27 mouse cellular contexts compared by ENCODE assay signal in genomic region chr4:127750781-127751180, GRCm38 (mm10).
DNase-seq lines count a peak whose midpoint lies in the region; ATAC-seq lines count a peak whose summit lies in the region.
"Had no signal": no experiment of that assay in that cellular context is flagged by ENCODE, and none has a peak within 500 bp of the region (broad histone marks: within the 10 kb centered on the region; RNA-seq: fewer than 3 reads in every experiment).

No protein-coding gene starts in this region.

- no peak overlapping the region for H3K9ac ChIP-seq in midbrain, embryonic 15.5 days
- H3K9ac ChIP-seq: embryonic facial prominence, embryonic 13.5 days; embryonic facial prominence, embryonic 15.5 days; forebrain, embryonic 12.5 days had no signal

- peak; percentile 56 for DNase-seq in heart, adult 11 months
- DNase-seq in heart, adult 18-20 months, result no peak
- DNase-seq in midbrain, embryonic 10.5 days (ENCODE audit: low spot score), result peak; percentile 5
- peak; percentile 2 for DNase-seq in embryonic facial prominence, embryonic 10.5 days (ENCODE audit: low spot score)
- no peak for DNase-seq in liver
- DNase-seq: adrenal gland, adult 8-10 months; adrenal gland, postnatal 14 days; adrenal gland, postnatal 36 days; B cell, adult 2 months; cerebellum, adult 11-12 months; cerebellum, adult 2 months; cerebellum, adult 9-10 months; cerebellum, postnatal 10 days; cerebellum, postnatal 25 days had no signal

- no peaks in the 10 kb centered on the region for H3K36me3 ChIP-seq in midbrain, embryonic 10.5 days
- no peaks in the 10 kb centered on the region for H3K36me3 ChIP-seq in midbrain, embryonic 15.5 days (replicated peaks)
- H3K36me3 ChIP-seq in embryonic facial prominence, embryonic 10.5 days (replicated peaks), result no peaks in the 10 kb centered on the region
- H3K36me3 ChIP-seq: embryonic facial prominence, embryonic 13.5 days; embryonic facial prominence, embryonic 15.5 days; forebrain, embryonic 10.5 days; forebrain, embryonic 12.5 days; G1E had no signal

- no peak overlapping the region for H3K27ac ChIP-seq in midbrain, embryonic 10.5 days (replicated peaks)
- H3K27ac ChIP-seq in midbrain, embryonic 15.5 days, result no peak overlapping the region
- H3K27ac ChIP-seq in embryonic facial prominence, embryonic 10.5 days (replicated peaks), result no peak overlapping the region
- H3K27ac ChIP-seq: embryonic facial prominence, embryonic 13.5 days; embryonic facial prominence, embryonic 15.5 days; forebrain, embryonic 10.5 days; forebrain, embryonic 12.5 days had no signal

- ATAC-seq in midbrain, embryonic 15.5 days (replicated peaks), result no peak
- ATAC-seq: activated CD4-positive, CD25-positive, alpha-beta regulatory T cell, adult 4 months; CD4-positive, CD25-positive, alpha-beta regulatory T cell, adult 4 months; forebrain, embryonic 14.5 days; forebrain, embryonic 16.5 days; Patski had no signal

- no peak overlapping the region for H3K4me3 ChIP-seq in midbrain, embryonic 10.5 days
- no peak overlapping the region for H3K4me3 ChIP-seq in midbrain, embryonic 15.5 days
- H3K4me3 ChIP-seq in embryonic facial prominence, embryonic 10.5 days, result no peak overlapping the region
- H3K4me3 ChIP-seq: embryonic facial prominence, embryonic 13.5 days; embryonic facial prominence, embryonic 15.5 days; erythroblast, embryonic 14.5 days; forebrain, embryonic 10.5 days; forebrain, embryonic 12.5 days had no signal

- H3K4me2 ChIP-seq in midbrain, embryonic 15.5 days, result no peak overlapping the region
- H3K4me2 ChIP-seq: embryonic facial prominence, embryonic 13.5 days; embryonic facial prominence, embryonic 15.5 days; forebrain, embryonic 12.5 days had no signal

- WGBS in midbrain, embryonic 10.5 days, result 88% methylated on average over 3 of the region's 3 CpGs
- 88% methylated on average over 3 of the region's 3 CpGs for WGBS in midbrain, embryonic 15.5 days
- 81% methylated on average over 3 of the region's 3 CpGs for WGBS in embryonic facial prominence, embryonic 10.5 days

- H3K4me1 ChIP-seq in midbrain, embryonic 10.5 days, result no peaks in the 10 kb centered on the region
- H3K4me1 ChIP-seq in midbrain, embryonic 15.5 days, result no peaks in the 10 kb centered on the region
- H3K4me1 ChIP-seq in embryonic facial prominence, embryonic 10.5 days, result no peaks in the 10 kb centered on the region
- H3K4me1 ChIP-seq: embryonic facial prominence, embryonic 13.5 days; embryonic facial prominence, embryonic 15.5 days; forebrain, embryonic 10.5 days; forebrain, embryonic 12.5 days had no signal

- no peaks in the 10 kb centered on the region for H3K9me3 ChIP-seq in midbrain, embryonic 10.5 days (replicated peaks)
- H3K9me3 ChIP-seq in midbrain, embryonic 15.5 days, result no peaks in the 10 kb centered on the region
- no peaks in the 10 kb centered on the region for H3K9me3 ChIP-seq in embryonic facial prominence, embryonic 10.5 days
- H3K9me3 ChIP-seq: embryonic facial prominence, embryonic 15.5 days; forebrain, embryonic 10.5 days; forebrain, embryonic 12.5 days had no signal

- H3K27me3 ChIP-seq in midbrain, embryonic 10.5 days (ENCODE audit: low read depth, poor library complexity, severe bottlenecking), result peaks cover 2% of the 10 kb centered on the region; the same call in 1 of the 2 replicates
- H3K27me3 ChIP-seq in midbrain, embryonic 15.5 days (replicated peaks), result no peaks in the 10 kb centered on the region
- no peaks in the 10 kb centered on the region for H3K27me3 ChIP-seq in embryonic facial prominence, embryonic 10.5 days (replicated peaks; ENCODE audit: low read depth, poor library complexity, severe bottlenecking)
- H3K27me3 ChIP-seq: CH12.LX; embryonic facial prominence, embryonic 13.5 days; embryonic facial prominence, embryonic 15.5 days; forebrain, embryonic 12.5 days had no signal

Comparison
In these comparisons a context has a peak if more than half of its experiments do, and no peak if none do; other contexts are left out.
1. DNase-seq: peak in heart, adult 11 months (single experiment), midbrain, embryonic 10.5 days (single experiment) and embryonic facial prominence, embryonic 10.5 days (single experiment); none in heart, adult 18-20 months (0 of 2) and liver (single experiment).